Mouse (Mus musculus) left cerebral cortex, adult 8-10 months (tissue): ENCODE results near the gene Lim2. TPM values are rescaled to one million over a fixed set of nuclear protein-coding genes. Genes with fewer than 3 reads are reported as not detected.
A peak's percentile ranks its signal among the peaks of the same experiment; 100 is the strongest.

Source experiments
- DNase-seq, 2 experiments: peaks; one replicate each; pipeline ENCODE4 v3.0.0; 2022; ENCODE audit warnings: low spot score in 2 of 2
- total RNA-seq, 4 experiments: library from RNA; stranded (reverse); gene quantifications; 2 replicates each; pipeline ENCODE4 v1.2.4; 2022

Lim2 gene
- total RNA-seq, 4 experiments from 2014 or later, result not detected

DNA sequence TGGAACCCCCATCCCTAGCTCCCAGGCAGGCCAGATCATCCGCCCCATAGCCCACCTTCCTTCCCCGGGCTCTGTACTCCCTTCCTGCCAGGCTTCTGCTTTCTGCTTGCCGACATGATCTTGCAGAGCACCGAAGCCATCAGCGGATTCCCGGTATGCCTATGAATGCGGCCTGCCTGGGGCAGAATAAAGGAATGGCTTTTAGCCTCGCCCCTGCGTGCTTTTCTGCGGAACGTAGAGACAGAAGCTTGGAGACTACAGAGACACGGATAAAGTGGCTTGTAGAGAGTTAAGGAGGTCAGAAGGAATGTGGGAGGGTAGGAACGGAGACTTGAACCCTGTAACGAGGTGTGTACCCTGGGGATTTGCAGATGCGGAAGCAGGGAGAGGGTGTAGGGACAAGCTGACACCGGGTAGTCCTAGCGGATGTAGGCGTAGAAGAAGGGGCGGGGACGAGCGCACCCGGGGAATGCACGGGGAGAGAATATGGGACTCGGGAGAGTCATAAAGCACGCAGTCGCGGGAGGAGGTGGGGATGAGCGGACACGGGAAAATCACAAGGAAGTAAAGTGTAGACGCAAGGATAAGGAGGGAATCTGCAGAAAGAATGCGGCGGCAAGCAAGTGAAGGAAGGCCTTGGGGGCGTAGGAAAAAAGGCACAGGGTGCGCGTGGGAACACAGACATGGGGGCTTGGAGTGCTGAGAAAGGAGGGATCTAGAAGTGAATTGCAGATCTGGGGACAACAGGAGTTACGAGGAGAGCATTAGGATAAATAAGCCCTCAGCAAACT is 15.9 kb downstream of the Lim2 start:
- DNase-seq, result peak; percentile 54 to 59

DNA sequence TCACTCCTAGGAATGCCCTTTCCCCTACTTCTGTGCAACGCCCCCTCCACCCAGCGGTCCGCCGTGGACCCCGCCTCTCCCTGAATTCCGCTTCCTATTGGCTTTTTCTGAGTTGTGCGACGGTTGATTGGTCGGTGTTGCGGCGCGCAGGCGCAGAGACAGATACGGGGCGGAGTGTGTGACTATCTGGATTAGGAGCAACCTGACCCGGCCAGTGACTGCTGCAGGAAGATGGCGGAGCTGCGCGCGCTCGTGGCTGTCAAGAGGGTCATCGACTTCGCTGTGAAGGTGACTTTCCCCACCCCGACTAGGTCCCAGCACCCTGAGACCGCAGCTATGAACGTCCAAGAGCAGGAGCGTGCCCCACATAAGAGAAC is 16.4 kb downstream of the Lim2 start, which contains the start of the genes Etfb and Gm45233:
TSS of gene Etfb (plus strand) at position 167 of the 377 bp plus-strand sequence.
TSS of gene Gm45233 (plus strand) at position 212 of the 377 bp plus-strand sequence.
- peak; percentile 88 to 95 for DNase-seq

GRCm38 (mm10) chr7:43447801-43448200 is 20.3 kb downstream of the Lim2 start:
- no peak for DNase-seq

- no peak for DNase-seq
Observed at GRCm38 (mm10) chr7:43448246-43448645, 20.8 kb downstream of the Lim2 start.

GRCm38 (mm10) chr7:43449811-43450210 is 22.3 kb downstream of the Lim2 start:
- no peak for DNase-seq

DNA sequence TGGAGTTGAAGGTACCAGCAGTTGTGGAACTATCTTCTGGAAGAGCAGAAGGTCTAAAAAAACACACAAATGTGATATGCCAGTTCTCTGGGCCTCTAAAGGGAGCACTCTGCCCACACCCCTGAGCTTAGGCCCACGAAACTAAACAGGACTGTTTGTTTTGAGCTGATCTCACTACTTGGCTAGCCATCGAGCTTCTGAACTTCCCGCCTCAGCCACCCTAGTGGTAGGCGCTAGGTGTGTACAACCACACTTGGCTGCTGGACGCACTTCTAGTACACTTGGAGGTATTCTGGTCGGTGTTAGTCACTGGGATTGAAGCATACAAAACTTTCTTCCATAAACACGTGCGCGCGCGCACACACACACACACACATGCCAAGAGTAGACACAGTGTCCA is 24.3 kb downstream of the Lim2 start:
- DNase-seq, result no peak

GRCm38 (mm10) chr7:43452609-43453008 is 25.1 kb downstream of the Lim2 start:
- no peak for DNase-seq

DNA sequence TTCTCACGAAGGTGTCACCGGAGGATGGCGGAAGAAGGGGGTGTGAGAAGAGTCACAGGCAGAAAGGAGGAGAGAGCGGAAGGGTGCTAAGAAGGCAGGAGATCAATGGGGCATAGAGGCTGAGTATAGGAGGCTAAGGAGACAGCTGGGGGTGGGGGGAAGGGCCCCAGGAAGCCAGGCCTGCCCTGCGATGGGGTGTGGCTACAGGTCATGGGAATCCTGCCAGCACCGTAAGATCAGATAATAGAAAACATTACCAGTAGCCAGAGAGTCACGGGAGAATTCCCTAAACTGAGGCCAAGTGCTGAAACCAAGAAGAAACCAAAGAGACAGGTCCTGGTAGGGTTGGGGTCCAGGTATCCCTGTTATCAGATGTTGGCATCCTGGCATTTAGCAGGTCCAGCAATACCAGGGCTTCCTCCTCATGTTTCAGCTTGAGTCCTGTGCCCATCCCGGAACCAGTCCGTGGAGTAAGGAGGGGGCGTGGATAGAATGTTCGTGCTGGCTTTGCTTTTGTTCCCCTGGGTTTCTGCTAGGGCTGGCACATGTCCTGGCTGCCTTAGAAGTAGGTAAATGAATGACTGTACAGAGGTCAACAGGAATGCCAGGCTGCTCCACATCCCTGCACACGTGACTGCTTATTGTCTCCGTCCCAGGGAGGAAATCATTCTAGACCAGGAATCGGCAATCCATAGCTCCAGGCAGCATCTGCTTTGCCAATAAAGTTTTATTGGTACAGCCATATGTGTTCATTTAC is 26.3 kb downstream of the Lim2 start:
- DNase-seq, result no peak

GRCm38 (mm10) chr7:43454371-43454770 is 26.9 kb downstream of the Lim2 start:
- DNase-seq, result no peak

DNA sequence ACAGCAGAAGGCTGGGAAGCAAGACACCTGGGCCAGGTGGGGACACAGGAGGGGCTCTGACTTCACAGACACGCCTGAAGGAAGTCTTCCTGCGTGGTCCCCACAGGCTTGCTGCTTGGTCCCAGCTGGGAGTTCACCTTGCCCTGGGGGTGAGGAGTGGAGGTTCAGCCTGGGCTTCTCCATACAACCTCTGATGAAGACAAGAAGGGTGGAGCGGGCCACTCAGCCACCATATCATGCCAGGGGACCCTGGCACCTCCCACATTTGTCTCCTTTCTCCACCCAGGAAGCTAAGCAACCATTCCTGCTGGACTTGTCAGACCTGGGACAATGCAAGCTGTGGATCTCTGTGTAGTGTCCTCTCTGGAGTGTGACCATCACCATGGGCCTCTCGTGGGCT is 35.4 kb downstream of the Lim2 start, which contains the start of gene Vsig10l:
TSS of gene Vsig10l (plus strand) at position 301 of the 400 bp plus-strand sequence.
- DNase-seq, result no peak

- DNase-seq, result no peak
Observed at GRCm38 (mm10) chr7:43463976-43464375, 36.5 kb downstream of the Lim2 start.

DNA sequence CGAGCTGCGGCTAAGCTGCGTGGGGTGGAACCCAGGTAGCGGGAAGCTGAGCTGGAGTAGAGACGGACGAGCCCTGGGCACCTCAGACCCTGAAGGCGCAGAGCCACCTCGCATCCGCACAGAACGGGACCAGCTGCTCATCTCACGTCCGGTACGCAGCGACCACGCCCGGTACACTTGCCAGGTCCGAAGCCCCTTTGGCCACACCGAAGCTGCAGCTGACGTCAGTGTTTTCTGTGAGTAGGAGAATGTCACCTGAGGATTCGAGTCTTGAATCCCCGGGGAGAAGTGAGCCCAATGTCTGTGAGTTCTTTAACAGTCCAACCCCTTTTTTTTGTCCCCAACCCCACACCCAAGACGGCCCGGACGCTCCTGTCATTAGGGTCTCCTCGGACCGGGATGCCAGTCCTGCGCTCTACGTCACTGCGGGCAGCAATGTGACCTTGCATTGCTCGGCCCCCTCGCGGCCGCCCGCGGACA is 37.4 kb downstream of the Lim2 start:
- no peak for DNase-seq

- peak in 1 of 2 experiments; percentile 78 for DNase-seq
Observed at GRCm38 (mm10) chr7:43465344-43466098, 38.1 kb downstream of the Lim2 start.

DNA sequence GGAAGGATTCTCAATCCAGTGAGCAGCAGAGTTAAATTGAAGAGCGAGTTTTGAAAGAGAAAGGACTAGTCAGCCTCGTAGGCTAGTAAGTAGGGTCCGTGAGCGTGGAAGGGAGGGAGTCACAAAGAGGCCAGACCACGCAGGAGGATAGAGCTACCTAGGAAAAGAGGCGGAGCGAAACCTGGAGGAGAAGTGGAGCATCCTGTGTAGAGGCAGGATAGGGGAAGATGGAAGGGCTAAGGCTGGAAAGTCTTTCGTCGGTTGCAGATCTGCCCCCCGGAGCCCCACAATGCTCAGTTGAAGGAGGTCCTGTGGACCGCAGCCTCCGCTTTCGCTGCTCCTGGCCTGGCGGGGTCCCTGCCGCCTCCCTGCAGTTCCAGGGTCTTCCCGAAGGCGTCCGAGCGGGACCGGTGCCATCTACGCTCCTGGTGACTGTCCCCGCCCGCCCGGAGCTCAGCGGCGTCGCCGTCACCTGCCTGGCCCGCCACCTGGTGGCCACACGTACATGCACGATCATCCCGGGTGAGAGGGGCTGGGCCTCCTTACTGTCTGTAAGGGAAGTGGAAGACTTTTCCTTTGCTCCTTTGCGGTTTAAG is 38.7 kb downstream of the Lim2 start:
- DNase-seq, result peak; percentile 56 to 61

- no peak for DNase-seq
Observed at GRCm38 (mm10) chr7:43470373-43470772, 42.9 kb downstream of the Lim2 start.

DNA sequence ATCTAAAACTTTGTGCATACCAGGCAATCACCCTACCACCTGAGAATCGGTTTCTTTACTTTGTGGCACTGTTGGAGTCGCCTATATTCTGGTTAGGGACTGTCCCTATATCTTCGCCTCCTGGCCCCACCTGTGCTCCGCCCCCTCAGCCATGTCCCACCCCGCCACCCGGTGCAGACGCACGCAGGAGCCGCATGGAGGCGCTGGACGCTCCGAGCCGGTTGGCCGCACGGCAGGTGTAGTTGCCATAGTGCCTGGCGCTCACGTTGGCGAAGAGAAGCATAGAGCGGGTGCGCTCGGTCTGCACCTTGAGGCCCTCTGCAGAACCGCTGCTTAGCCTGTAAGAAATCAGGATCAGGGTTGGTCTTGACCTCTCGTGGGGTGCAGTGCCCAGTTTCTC is 48.2 kb downstream of the Lim2 start:
- no peak for DNase-seq

DNA sequence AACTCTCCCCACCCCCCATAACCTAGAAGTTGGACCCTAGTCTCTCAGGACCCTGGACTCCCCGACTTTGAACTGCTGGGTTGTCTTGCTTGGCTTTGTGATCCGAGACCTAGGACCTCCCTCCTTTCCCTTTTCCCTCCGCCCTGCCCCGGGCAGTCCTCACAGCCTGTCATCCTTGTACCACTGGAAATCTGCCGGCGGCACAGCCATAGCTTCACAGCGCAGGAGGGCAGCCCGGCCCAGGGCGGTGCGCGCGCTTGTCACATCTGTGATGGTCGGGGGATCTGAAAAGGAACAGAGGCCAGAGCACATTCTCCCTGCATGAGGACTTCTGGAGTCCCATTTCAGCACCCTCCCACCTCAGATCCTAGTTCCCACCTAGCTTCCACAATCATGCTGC is 48.9 kb downstream of the Lim2 start:
- no peak for DNase-seq

- DNase-seq, result peak in 1 of 2 experiments; percentile 83
Observed at GRCm38 (mm10) chr7:43481191-43481590, 53.7 kb downstream of the Lim2 start.

DNA sequence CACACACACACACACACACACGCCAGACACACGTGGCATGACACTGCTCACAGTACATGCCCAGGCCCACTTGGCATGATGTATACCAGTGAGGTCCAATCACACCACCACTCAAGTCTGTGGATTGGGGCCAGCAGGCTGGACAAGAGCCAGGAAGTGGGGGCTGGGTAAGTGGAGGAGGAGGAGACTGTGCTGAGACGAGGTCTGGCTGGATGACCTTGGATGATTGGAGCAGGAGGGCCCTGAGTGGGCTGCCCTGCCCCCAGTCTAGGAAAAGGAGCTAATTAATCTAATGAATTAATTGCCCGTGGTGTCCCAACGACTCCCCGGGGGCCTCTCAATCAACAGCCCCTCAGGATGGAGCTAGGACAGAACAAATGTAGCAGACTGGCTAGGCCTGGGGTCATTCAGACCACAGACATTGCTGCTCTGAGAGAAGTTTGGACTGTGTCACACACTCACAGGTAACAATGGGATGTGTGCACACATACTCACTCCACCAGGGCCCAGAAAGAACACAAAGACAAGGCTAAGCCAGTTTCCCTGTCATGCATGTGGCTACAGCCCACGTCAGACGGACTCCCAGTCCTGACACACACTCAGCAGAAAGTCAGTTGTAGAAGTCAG is 54.7 kb downstream of the Lim2 start:
- DNase-seq, result no peak

- DNase-seq, result no peak
Observed at GRCm38 (mm10) chr7:43483236-43483635, 55.8 kb downstream of the Lim2 start.
